ENCODE assay signal across 8 mouse cellular contexts in genomic region chr17:27557181-27557926, GRCm38 (mm10). TPM values are rescaled to one million over a fixed set of nuclear protein-coding genes. Genes with fewer than 3 reads are reported as not detected.
DNase-seq lines count a peak whose midpoint lies in the region; ATAC-seq lines count a peak whose summit lies in the region.

No protein-coding gene starts in this region.

- no peaks in the 10 kb centered on the region for H3K36me3 ChIP-seq in forebrain, embryonic 16.5 days (ENCODE audit: control insufficient read depth, insufficient read depth)
- H3K36me3 ChIP-seq in limb, embryonic 10.5 days, result peaks cover 35% of the 10 kb centered on the region
- H3K36me3 ChIP-seq in stomach, embryonic 15.5 days, result no peaks in the 10 kb centered on the region

- under 1% methylated on average over 70 of the region's 75 CpGs for WGBS in forebrain, embryonic 16.5 days
- WGBS in limb, embryonic 10.5 days, result under 1% methylated on average over 70 of the region's 75 CpGs
- under 1% methylated on average over 64 of the region's 75 CpGs for WGBS in stomach, embryonic 15.5 days

- H3K4me2 ChIP-seq in forebrain, embryonic 16.5 days (ENCODE audit: low read length), result peak overlapping the region; percentile 81
- H3K4me2 ChIP-seq in stomach, embryonic 15.5 days, result peak overlapping the region; percentile 88

- peak overlapping the region; percentile 81 for H3K4me3 ChIP-seq in forebrain, embryonic 16.5 days (replicated peaks; ENCODE audit: low read length)
- H3K4me3 ChIP-seq in limb, embryonic 10.5 days, result peak overlapping the region; percentile 98
- peak overlapping the region; percentile 74 for H3K4me3 ChIP-seq in stomach, embryonic 15.5 days (replicated peaks)

- H3K9me3 ChIP-seq in forebrain, embryonic 16.5 days (ENCODE audit: control insufficient read depth, low read length), result no peaks in the 10 kb centered on the region
- H3K9me3 ChIP-seq in limb, embryonic 10.5 days (replicated peaks), result no peaks in the 10 kb centered on the region
- no peaks in the 10 kb centered on the region for H3K9me3 ChIP-seq in stomach, embryonic 15.5 days

- H3K9ac ChIP-seq in forebrain, embryonic 16.5 days (replicated peaks; ENCODE audit: low read depth, low read length), result peak overlapping the region; percentile 93
- H3K9ac ChIP-seq in stomach, embryonic 15.5 days, result peak overlapping the region; percentile 62

- peak; percentile 65 for ATAC-seq in forebrain, embryonic 16.5 days
- ATAC-seq in stomach, embryonic 15.5 days (ENCODE audit: insufficient read depth, low FRiP score, low read depth), result no peak

- peaks cover 32% of the 10 kb centered on the region for H3K4me1 ChIP-seq in forebrain, embryonic 16.5 days (replicated peaks; ENCODE audit: control insufficient read depth, insufficient read depth, low read length)
- peaks cover 73% of the 10 kb centered on the region for H3K4me1 ChIP-seq in limb, embryonic 10.5 days
- peaks cover 38% of the 10 kb centered on the region for H3K4me1 ChIP-seq in stomach, embryonic 15.5 days

- H3K27ac ChIP-seq in forebrain, embryonic 16.5 days (ENCODE audit: low read length), result peak overlapping the region; percentile 91
- H3K27ac ChIP-seq in limb, embryonic 10.5 days, result peak overlapping the region; percentile 99
- H3K27ac ChIP-seq in stomach, embryonic 15.5 days, result peak overlapping the region; percentile 93

- DNase-seq in layer of hippocampus, adult 9-11 months, result peak; percentile 42
- DNase-seq in layer of hippocampus, adult 18-20 months (ENCODE audit: low spot score in 2 of 2), result no peak
- peak; percentile 86 for DNase-seq in ZHBTc4 (ENCODE audit: low read depth, low spot score)
- DNase-seq in limb, embryonic 10.5 days (ENCODE audit: low spot score), result peak; percentile 86
- peak; percentile 82 for DNase-seq in mesoderm, embryonic 11.5 days (ENCODE audit: low read depth, low spot score)
- DNase-seq in left cerebral cortex, adult 18-20 months (ENCODE audit: low spot score in 2 of 2), result no peak

- no peaks in the 10 kb centered on the region for H3K27me3 ChIP-seq in forebrain, embryonic 16.5 days (replicated peaks; ENCODE audit: control insufficient read depth, insufficient read depth, low read length)
- H3K27me3 ChIP-seq in limb, embryonic 10.5 days (ENCODE audit: low read depth, poor library complexity, severe bottlenecking), result no peaks in the 10 kb centered on the region
- no peaks in the 10 kb centered on the region for H3K27me3 ChIP-seq in stomach, embryonic 15.5 days (replicated peaks)

RNA-seq across cellular contexts. Expression of gene Hmga1, which starts 1.1 kb away (rescaled TPM):
- 10 to 100 TPM; 42.1 to 44.6 TPM for total RNA-seq in layer of hippocampus, adult 18-20 months (2021)
- polyA plus RNA-seq in forebrain, embryonic 16.5 days (2015; fragmentation: Nextera tagmentation; extraction: Ambion mirVana), result 107 and 113 TPM in 2 replicates
- polyA plus RNA-seq in limb, embryonic 10.5 days (2016; fragmentation: Nextera tagmentation; extraction: Ambion mirVana), result 904 and 1,218 TPM in 2 replicates
- polyA plus RNA-seq in stomach, embryonic 15.5 days (2015; fragmentation: Nextera tagmentation; extraction: Ambion mirVana), result 193 and 215 TPM in 2 replicates
- 10 to 100 TPM; 50.7 to 58.9 TPM for total RNA-seq in left cerebral cortex, adult 18-20 months (2021)

RNA-seq across cellular contexts. Expression of gene AI413582, which starts 8.2 kb away (rescaled TPM):
- 10 to 100 TPM; 66.6 to 67.1 TPM for total RNA-seq in layer of hippocampus, adult 18-20 months (2021)
- 31.9 and 49.8 TPM in 2 replicates for polyA plus RNA-seq in forebrain, embryonic 16.5 days (2015; fragmentation: Nextera tagmentation; extraction: Ambion mirVana)
- 9.4 TPM in 2 replicates for polyA plus RNA-seq in limb, embryonic 10.5 days (2016; fragmentation: Nextera tagmentation; extraction: Ambion mirVana)
- polyA plus RNA-seq in stomach, embryonic 15.5 days (2015; fragmentation: Nextera tagmentation; extraction: Ambion mirVana), result 23.6 and 33.1 TPM in 2 replicates
- total RNA-seq in left cerebral cortex, adult 18-20 months (2021), result 10 to 100 TPM; 83.2 to 92.5 TPM

RNA-seq across cellular contexts. Expression of gene Grm4, which starts 36.2 kb away (rescaled TPM):
- 10 to 100 TPM in 1 of 2 experiments, 1 to 10 TPM in 1; 9.2 to 12.8 TPM for total RNA-seq in layer of hippocampus, adult 18-20 months (2021)
- polyA plus RNA-seq in forebrain, embryonic 16.5 days (2015; fragmentation: Nextera tagmentation; extraction: Ambion mirVana), result 3.0 and 4.0 TPM in 2 replicates
- 0.06 and 0.35 TPM in 2 replicates for polyA plus RNA-seq in limb, embryonic 10.5 days (2016; fragmentation: Nextera tagmentation; extraction: Ambion mirVana)
- polyA plus RNA-seq in stomach, embryonic 15.5 days (2015; fragmentation: Nextera tagmentation; extraction: Ambion mirVana), result 0.15 and 0.35 TPM in 2 replicates
- 10 to 100 TPM; 22.3 to 27.6 TPM for total RNA-seq in left cerebral cortex, adult 18-20 months (2021)

Comparison
In these comparisons a context has a peak if more than half of its experiments do, and no peak if none do; other contexts are left out.
1. DNase-seq: peak in layer of hippocampus, adult 9-11 months (single experiment), ZHBTc4 (single experiment), limb, embryonic 10.5 days (single experiment) and mesoderm, embryonic 11.5 days (single experiment); none in layer of hippocampus, adult 18-20 months (0 of 2) and left cerebral cortex, adult 18-20 months (0 of 2).
2. Peak in every context shown above with its lines, with median percentiles within 50 percentile points of each other: H3K27ac ChIP-seq and H3K4me3 ChIP-seq.